Mouse (Mus musculus): ENCODE data around the gene Cdkl4. TPM values are rescaled to one million over a fixed set of nuclear protein-coding genes. Genes with fewer than 3 reads are reported as not detected.
A peak's percentile ranks its signal among the peaks of the same experiment; 100 is the strongest.
"Not testable (repeated sequence)": the region's sequence is repeated elsewhere in the genome, so short reads cannot be mapped to it uniquely, and the experiment has no call there.

The Cdkl4 gene
- total RNA-seq, 2 experiments from 2014 or later, result 0.28 TPM; not detected in 1

DNA sequence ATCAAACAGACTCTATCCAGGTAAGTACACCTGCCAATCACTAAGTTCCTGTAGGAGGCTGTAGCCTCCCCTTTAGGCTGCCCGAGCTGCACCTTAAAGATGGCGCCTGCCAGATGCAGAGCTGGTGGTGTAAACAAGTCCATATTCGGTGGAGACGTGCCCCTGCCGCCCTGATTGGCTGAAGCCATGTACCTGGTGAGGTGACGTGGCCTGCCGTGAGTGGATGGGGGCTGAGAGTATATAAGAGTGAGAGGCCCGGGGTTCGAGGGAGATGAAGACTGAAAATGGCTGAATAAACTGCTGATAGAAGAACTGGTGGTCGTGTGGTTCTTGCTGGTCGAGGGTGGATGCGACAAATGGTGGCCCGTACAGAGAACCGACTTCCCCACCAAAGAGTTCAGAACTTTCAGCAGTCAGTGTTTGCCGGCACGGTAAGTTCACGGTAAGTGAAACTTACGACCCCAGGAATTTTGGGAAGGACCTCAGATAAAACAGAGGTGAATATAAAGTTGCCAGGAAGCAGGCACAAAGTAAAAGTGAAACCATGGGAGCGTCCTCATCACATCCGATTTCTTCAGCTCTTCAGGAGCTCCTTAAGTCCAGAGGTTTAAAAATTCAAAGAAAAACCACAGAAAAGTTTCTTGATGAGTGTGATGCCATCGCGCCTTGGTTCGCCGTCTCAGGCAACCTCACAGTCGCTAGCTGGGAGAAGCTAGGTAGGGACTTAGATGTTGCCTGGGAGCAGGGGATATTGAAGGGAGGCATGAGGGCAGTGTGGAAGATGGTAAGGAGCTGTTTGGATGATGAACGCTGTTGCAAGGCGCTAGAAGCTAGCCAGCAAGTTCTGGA lies 13.6 kb downstream of the Cdkl4 start:
- DNase-seq, result peak; percentile 17 to 71

- no peak for DNase-seq
These were observed 14.8 kb downstream of the Cdkl4 start for GRCm38 (mm10) chr17:80562792-80563191.

DNA sequence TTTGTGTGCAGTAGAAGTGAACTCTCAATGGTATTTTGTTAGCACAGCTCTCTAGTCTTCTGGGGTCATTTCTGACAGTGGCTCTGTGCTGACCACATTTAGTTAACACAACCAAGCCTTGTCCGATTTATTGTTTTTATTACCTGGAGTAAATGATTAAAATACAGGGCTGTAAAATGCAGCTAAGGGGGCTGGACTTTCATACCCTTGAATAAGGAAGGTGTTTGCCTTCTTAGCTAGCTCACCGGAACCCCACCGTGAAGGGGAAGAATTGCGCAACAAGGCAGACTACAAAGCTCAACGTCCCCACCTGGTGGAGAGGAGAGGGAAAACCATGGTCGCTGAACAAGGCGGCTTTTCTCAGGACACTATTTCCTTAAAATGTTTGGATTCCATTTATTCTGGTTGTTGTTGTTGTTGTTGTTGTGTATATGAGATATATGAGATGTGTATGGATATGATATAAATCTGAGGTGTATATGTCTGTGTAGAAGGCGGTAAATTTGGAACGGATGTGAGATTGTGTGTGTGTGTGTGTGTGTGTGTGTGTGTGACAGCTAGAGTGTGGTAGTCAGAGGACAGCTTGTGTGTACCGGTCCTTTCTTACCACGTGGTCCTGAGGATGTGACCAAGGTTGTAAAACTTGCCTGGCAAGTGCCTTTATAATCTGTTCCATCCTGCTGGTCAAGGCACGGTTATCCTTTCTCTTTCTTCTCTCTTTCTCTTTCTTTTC lies 16.8 kb downstream of the Cdkl4 start:
- peak; percentile 68 to 91 for DNase-seq

DNA sequence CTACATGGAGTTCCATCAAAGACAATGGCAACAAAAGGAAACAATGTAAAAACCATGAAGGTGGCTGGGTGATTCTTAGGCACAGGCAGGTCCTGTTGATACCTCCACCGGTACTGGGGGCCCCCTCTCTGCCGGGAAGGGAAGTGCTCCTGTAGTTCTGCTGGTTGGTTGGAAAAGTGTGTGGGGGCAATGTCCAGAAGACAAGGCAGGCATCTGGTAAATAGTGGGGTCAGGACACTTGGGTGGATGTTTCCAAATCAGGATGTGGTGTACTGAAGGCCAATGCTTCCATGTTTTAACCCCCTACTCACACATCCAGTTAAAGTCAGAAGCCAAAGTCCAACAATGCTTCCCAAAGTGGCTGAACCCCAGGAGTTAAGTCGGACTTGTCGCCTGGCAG lies 17.9 kb downstream of the Cdkl4 start:
- no peak for DNase-seq

DNA sequence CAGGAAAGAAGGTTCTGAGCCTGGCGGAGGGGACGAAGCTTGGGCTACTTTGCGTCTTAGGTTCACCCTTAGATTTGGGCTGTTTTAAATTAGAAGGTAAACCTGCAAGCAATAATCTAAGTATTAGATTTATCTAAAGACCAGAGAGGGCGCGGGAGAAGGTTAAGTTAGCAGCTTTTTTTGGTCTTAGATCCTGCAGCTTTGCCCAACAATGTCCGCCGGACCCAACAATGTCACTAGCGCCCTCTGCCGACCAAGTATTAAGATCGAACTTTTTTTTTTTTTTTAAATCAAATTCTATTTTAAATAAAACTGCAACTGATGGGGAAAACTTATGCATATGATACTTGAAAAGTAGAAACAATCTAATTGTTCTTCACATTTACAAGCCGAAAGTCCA lies 18.6 kb downstream of the Cdkl4 start:
- DNase-seq, result peak; percentile 26 to 71

DNA sequence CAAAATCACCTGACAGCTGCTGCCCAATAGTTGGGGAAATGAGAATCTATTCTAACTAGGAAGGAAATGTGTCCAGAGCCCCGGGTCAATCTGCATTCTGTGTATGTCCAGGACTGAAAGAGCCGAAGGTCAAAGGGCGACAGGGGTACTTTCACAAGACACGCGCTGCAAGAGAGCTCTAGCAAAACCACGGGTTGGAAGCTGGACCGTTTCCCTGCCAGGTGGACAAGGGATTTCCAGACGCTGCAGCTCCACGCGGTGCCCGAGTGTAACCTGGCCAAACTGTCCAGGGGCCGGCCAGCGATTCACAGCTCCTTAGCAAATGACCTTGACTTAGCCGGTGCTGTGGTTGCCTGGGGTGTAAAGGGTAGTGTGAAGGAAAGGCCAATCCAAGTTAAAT lies 19.0 kb downstream of the Cdkl4 start:
- DNase-seq, result no peak

DNA sequence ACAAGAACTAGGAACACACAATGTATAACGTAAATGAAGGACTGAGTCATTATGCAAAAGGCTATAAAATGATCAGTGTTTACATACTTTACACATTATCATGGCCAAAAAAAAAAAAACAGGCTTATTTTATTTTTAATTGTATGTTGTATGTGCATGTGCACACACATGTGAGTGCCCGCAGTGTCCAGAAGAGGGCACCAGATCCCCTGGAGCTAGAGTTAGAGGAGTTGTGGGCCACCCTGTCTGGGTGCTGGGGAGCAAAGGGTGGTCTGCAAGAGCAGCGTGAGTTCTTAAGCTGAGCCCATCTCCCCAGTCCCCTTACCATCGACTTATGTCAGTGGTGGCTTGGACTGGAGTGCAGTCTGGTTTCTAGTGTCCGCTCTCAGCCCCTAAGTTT lies 20.2 kb downstream of the Cdkl4 start:
- DNase-seq, result no peak

DNA sequence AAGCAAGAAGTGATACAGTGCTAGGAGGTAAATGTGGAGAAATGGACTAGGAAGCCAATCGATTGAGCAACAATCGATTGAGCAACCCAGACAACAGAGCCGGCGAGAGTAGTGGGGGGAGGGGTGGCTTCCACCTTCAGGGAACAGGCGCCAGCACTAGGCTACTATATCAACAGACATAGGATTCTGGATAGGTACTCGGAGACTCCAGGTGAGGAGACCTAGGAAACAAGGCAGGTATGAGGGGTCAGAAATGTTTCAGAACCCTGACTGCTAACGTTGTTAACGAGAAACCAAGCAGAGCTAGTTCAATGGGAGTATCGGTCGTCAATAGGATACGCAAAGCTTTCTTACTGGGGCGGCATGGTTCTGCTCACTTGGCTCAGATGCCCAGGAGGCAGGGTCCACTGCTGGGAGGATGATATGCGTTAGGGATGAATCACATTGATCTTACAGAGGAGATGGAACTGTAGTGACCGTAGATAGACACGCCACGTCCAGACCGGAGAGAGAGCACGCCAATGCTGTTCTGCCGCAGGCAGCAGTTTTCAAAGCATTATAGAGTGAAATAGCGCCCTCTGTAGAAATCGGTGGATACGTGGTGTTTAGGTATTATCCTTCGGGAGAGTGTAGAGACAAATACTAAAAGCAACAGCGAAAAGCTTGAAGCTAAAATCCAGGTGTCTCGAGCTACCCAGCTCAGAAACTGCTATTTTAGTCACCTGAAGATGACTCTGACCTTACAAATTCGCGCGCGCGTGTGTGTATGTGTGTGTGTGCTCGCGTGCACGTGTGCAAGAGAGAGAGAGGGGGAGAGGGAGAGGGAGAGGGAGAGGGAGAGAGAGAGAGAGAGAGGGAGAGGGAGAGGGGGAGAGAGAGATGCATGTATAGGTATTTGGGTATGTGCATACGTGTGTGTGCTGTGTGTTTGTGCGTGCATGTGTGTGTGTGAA lies 24.0 kb downstream of the Cdkl4 start:
- peak; percentile 84 to 87 for DNase-seq

- no peak for DNase-seq
These were observed 25.0 kb downstream of the Cdkl4 start for GRCm38 (mm10) chr17:80552653-80553052.

DNA sequence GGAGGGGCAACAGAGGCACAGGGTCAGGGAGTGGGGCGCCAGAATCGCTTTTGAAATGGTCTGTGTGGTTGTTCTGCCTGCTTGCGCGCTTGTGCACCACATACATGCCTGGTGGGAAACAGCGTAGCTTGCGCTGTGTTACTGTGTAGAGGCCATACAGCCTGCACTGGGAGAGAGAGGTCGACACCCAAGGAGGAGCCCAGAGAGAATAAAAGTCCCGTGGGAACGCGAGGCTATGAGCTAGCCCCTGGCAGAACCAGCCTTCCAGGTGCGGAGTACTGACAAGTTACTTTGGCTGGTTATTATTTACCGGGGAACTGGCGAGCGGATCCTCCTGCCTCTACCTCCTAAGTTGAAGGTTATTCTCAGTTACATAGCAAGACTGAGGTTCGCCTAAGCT lies 26.6 kb downstream of the Cdkl4 start:
- no peak for DNase-seq

DNA sequence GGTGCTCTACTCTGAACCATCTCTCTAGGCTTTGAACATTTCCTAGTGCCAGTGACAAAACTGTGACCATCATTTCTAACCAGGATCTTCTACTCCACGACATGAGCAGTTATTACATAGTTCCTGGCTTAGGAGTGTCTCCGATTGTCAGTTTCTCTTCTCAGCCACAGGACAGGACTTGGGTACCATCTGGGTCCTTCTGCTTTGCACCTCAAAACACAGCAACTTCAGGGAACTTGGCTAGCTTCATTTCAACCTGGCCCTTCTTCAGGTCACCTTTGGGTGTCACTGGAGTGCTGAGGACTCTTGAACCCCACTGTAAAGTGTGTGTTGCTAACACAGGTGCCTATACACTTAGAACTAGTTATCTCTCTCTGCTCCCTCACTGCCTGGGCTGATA lies 30.8 kb downstream of the Cdkl4 start:
- DNase-seq, result no peak

DNA sequence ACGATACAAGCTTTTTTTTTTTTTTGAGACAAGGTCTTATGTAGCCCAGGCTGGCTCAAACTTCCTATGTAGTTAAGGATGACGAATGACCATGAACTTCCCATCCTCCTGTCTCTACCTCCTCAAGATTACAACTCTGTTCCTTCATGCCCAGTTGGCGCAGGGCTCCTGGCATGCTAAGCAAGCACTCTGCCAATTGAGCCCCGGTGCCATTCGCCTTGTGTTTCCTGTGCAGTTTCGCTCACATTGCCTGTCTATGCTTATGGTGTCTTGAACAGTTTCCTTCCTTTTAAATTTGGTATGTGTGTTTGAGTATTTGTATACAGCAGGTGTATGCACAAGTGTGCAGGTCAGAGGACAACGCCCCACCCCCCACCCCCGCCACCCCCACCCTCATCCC lies 31.4 kb downstream of the Cdkl4 start:
- no peak for DNase-seq

DNA sequence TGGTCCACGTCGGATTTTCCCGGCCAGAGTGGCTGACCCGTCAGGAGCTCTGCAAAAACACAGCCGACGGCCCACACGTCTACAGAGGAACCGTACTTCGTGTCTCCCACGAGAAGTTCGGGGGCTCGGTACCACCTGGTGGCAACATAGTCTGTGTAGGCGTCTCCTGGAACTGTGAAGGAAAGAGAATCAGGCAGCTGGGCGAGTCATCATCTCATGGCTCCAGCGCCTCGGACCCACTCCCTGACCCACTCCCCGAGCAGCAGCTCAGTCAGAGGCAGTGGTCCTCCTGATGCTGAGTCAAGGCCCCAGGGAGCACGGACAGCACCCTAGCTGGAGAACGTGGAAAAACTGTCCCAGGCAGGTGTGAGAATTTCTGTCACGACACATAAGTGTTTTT lies 34.0 kb downstream of the Cdkl4 start:
- DNase-seq, result no peak

DNA sequence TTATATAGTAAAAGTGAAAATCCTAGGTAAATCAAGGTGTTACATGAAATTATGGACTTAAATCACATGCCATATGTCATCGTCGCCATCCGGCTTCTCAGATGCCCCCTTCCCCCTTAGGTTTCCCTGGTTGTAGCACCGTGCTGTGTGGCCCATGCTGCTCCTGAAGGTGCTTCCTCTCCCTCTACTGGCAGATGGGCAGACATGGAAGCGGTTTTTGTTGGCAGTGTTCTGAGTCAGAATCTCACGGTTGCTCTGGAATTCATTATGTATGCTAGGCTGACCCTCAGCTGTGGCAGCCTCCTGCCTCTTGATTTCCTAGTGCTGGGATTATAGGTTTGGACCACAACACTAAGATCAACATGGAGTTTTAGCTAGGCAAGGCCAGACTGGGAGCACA lies 40.5 kb downstream of the Cdkl4 start:
- DNase-seq, result no peak

GRCm38 (mm10) chr17:80535633-80536032 lies 42.0 kb downstream of the Cdkl4 start:
- DNase-seq, result no peak

DNA sequence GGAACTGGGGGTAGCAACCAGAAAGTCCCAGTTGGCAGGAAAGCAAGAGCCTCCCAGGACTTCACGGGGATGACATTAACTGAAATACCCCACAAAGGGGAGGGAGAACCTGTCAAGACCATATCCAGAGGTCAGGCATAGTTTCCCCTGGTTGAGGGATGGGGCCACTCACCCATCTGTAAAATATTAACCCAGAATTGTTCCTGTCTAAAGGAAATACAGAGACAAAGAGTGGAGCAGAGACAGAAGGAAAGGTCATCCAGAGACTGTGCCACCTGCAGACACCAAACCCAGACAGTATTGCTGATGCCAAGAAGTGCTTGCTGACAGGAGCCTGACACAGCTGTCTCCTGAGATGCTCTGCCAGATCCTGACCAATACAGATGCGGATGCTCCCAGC lies 46.3 kb downstream of the Cdkl4 start:
- not testable (repeated sequence) for DNase-seq

DNA sequence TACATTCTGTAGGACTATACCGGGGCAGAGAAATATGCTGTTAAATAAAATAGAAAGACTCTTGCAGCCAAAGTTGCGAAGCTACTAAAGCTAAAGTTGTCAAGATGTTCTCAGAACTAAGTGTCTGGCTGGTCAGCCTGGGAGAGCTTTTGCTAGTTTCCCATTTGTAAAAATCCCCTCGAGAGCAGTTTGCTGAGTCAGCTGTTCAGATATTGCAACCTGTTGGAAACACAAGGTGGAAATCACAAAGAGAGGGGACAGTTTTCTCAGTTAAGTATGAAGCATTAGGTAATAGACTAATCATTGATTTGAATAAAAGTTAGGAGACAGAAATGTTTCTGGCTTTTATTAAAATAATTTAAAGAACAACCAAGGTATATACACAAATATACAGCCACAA lies 54.4 kb downstream of the Cdkl4 start:
- DNase-seq, result no peak

DNA sequence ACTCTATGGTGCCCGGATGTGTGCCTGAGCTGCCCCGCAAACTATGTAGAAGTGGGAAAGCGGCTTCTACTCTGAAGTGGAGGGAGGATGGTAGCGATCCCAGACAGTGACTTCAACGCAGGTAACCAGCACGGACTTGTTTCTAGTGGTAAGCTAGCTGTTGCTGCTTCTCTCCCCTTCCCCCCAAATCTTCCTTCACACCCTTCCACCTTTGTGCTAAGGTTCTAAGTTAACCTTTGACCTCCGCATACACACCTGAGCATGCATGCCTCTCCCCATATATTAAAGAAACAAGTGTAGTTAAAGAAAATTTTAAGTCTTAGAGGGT lies 55.4 kb downstream of the Cdkl4 start:
- no peak for DNase-seq

DNA sequence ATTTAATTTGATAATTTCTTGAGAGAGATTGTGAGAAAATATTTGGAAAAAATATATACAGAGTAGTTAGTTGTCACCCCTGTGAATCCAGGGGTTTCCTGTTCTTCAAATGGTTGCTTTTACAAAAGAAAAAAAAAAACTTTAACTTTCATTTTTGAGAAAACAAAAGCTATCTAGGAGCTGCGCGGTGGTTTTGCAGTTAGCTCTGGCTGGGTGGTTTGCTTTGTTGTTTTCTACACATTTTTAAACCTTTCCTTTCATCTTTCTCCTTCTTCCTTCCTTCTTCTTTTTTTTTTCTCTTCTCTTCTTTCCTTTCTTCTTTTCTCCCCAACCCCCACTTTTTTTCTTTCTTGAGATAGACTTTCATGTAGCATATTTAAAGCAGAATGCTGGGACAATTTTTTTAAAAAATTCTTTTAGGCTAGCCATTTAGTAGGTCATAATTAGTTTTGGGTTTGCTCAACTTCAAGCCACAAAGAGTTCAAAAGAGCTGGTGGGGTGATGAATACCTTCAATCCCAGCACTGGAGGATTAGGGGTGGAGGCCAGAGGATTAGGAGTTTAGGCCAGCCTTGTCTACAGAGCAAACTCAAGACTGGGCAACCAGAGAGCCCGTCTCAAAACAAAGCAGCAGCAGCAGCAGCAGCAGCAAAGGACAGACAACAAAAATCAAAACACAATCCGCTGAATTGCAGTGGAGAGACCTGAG lies 55.9 kb downstream of the Cdkl4 start:
- DNase-seq, result no peak

- DNase-seq, result no peak
These were observed 57.1 kb downstream of the Cdkl4 start for GRCm38 (mm10) chr17:80520537-80520936.

DNA sequence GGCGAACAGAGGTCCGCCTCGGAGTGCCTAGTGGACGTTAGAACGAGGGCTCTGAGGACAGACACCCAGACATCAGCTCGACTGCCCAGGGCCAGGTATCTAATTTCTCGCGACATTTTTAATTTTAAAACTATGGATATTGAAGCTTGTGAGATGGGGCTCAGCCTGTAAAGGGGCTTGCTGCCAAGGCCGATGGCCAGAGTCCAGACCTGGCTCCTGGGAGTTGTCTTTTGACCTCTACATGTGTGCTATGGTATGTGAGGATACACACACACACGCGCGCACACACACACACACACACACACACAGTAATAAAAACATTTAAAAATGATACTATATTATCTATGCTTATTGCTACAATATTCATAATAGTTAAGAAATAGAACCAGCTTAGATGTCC lies 58.8 kb downstream of the Cdkl4 start:
- no peak for DNase-seq

- DNase-seq, result no peak
These were observed 60.4 kb downstream of the Cdkl4 start for GRCm38 (mm10) chr17:80517244-80517643.

All from heart, adult 18-20 months (tissue).